Mouse (Mus musculus) stomach, embryonic 16.5 days (tissue): ENCODE measurements around the gene Kxd1. TPM values are rescaled to one million over a fixed set of nuclear protein-coding genes. Genes with fewer than 3 reads are reported as not detected.

Experiments used
- ATAC-seq: fragments of 200-750 bp; cut with Nextera tagmentation; 2 replicates; pipeline ENCODE4 v1.8.0; 2017; ENCODE audit warnings: moderate number of reproducible peaks, moderate TSS enrichment; ENCODE audit not compliant: insufficient read depth, low FRiP score
- H3K27ac ChIP-seq: fragments of 300-500 bp; sonication (generic); 2 replicates; pipeline ENCODE4 v1.5.1; 2014; ENCODE audit warnings: low read length
- H3K27me3 ChIP-seq: fragments of 300-500 bp; sonication (generic); 2 replicates; pipeline ENCODE4 v1.6.1; 2014; ENCODE audit warnings: low read length, control low read depth, mixed read lengths; ENCODE audit not compliant: control insufficient read depth, insufficient read depth
- H3K36me3 ChIP-seq: fragments of 300-500 bp; sonication (generic); 2 replicates; pipeline ENCODE4 v1.6.1; 2014; ENCODE audit warnings: low read length; ENCODE audit not compliant: control insufficient read depth, insufficient read depth
- H3K4me1 ChIP-seq: fragments of 300-500 bp; sonication (generic); 2 replicates; pipeline ENCODE4 v1.6.1; 2014; ENCODE audit warnings: low read length, control low read depth, mixed read lengths; ENCODE audit not compliant: control insufficient read depth, insufficient read depth
- H3K4me2 ChIP-seq: fragments of 300-500 bp; sonication (generic); 2 replicates; pipeline ENCODE4 v1.6.1; 2014; ENCODE audit warnings: low read depth, low read length, mixed read lengths
- H3K4me3 ChIP-seq: fragments of 300-500 bp; sonication (generic); replicated peaks from 2 replicates; pipeline ENCODE4 v1.5.1; 2014; ENCODE audit warnings: mild to moderate bottlenecking, low read length
- H3K9ac ChIP-seq: fragments of 300-500 bp; sonication (generic); 2 replicates; pipeline ENCODE4 v1.6.1; 2014; ENCODE audit warnings: low read length
- H3K9me3 ChIP-seq: fragments of 300-500 bp; sonication (generic); replicated peaks from 2 replicates; pipeline ENCODE4 v1.6.1; 2016; ENCODE audit warnings: low read length, control low read depth; ENCODE audit not compliant: control insufficient read depth
- WGBS: fragments of 180-500 bp; shearing (Covaris S2); extraction: QIAGEN DNeasy Blood & Tissue Kit; methylation state at CpG from one replicate; pipeline ENCODE4 v1.1.7; 2014; 5-methylcytosine and 5-hydroxymethylcytosine counted together
- polyA plus RNA-seq: library from polyadenylated mRNA; unstranded; fragments of >200 nt; fragmentation: Nextera tagmentation; extraction: Ambion mirVana; gene quantifications from 2 replicates; pipeline ENCODE4 v1.2.1, GENCODE M21; 2015

Gene Kxd1
- polyA plus RNA-seq, 1 experiment from 2014 or later: 53.9 TPM

DNA sequence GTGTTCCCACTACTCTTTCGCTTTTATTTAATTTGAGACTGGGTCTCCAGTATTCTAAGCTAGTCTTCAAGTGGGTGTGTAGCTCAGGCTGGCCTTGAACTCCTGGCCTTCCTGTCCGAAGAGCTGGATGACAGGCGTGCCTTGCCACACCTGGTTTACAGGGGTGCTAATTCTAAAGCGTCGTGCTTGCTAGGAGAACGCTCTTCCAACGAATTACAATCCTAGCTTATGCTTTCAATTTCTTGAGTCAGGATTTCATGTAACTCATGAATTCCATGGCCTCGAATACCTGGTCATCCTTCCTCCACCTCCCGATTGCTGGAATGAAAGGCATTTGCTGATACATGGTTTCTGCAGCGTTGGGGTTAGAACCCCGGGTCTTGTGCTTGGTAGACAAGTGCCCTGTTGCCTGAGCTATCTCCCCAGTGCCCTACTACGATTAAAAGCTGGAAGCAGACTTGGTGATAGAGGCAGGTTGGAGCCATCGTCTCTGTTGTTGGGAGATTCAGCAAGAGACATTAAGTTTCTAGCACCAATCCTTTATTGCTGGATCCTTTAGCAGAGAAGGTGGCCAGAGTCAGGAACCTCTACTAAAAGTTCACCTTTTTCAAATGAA is 534 bp upstream of the Kxd1 start:
- H3K4me2 ChIP-seq: peak overlapping the region; percentile 74
- H3K4me3 ChIP-seq: peak overlapping the region; percentile 93
- H3K9ac ChIP-seq: peak overlapping the region; percentile 98
- ATAC-seq: no peak
- H3K9me3 ChIP-seq: no peaks in the 10 kb centered on the region
- H3K27ac ChIP-seq: peak overlapping the region; percentile 86
- H3K4me1 ChIP-seq: peaks cover 19% of the 10 kb centered on the region
- 24% methylated on average over 13 of the region's 13 CpGs for WGBS
- peaks cover 23% of the 10 kb centered on the region; the same call in 1 of the 2 replicates for H3K36me3 ChIP-seq
- no peaks in the 10 kb centered on the region for H3K27me3 ChIP-seq

DNA sequence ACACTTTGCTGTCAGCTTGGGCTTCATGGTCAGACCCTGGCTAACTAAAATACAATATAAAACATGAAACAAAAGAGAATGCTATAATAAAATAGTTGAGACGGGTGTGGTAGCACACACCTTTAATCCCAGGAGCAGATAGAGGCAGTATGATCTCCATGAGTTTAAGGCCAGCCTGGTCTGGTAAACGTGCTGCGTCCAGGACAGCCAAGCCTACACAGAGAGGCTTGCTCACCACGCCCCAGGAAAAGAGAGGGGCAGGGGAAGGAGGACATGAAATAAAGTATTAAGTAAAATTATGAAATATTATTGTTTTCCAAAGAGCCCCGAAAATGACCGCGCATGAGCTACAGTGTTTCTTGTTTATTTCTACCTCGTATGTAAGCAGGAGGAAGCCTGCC is 645 bp downstream of the Kxd1 start:
- peak overlapping the region; percentile 78 for H3K4me2 ChIP-seq
- peaks cover 24% of the 10 kb centered on the region for H3K4me1 ChIP-seq
- WGBS: under 1% methylated on average over 8 of the region's 8 CpGs
- H3K27ac ChIP-seq: peak overlapping the region; percentile 78
- H3K9me3 ChIP-seq: no peaks in the 10 kb centered on the region
- H3K36me3 ChIP-seq: peaks cover 15% of the 10 kb centered on the region; the same call in 1 of the 2 replicates
- ATAC-seq: no peak
- no peaks in the 10 kb centered on the region for H3K27me3 ChIP-seq
- peak overlapping the region; percentile 93 for H3K4me3 ChIP-seq
- peak overlapping the region; percentile 98 for H3K9ac ChIP-seq

DNA sequence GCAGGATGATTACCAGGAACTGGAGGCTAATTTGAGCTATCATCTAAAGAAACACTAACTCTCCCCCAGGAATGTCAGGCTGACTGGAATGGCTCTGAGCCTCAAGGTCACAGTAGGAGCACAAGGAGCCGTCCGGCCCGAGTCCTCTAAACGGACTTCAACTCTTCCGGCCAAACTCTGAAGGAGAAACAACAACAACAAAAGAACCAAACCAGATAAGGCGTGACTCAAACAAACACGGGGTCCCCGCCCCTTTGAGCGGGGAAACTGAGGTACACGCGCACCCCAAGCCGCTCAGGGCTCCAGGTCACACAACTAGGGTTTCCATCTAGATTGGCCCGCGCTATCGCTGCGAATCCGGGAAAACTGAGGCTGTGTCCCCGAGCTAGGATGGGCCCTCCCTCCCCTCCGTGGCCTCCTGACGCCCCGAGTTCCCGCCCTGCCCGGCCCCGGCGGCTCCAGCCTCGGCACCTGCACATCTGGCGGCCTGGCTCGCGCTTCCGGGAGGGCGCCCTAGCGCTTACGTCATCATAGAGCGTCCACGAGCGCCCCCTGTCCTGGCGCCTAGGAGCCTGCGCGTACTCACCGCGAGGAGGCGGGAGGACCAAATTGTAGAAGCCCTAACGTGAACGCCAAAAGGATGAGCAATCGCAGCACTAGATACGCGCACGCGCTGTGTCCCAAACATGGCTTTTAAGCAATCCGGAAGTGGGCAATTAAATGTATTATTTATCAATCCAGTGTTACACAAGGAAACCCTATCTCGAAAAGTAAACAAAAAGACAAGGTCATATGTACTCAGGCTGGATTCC is 5.0 kb downstream of the Kxd1 start:
- peak; percentile 84 for ATAC-seq
- Histone ChIP-seq H3K4me3 (peak overlapping the region; percentile 86), H3K4me1 (peaks cover 14% of the 10 kb centered on the region), H3K9me3 (no peaks in the 10 kb centered on the region), H3K36me3 (no peaks in the 10 kb centered on the region), H3K9ac (peak overlapping the region; percentile 95), H3K27ac (peak overlapping the region; percentile 94), H3K27me3 (no peaks in the 10 kb centered on the region), H3K4me2 (peak overlapping the region; percentile 80)
- WGBS: under 1% methylated on average over 51 of the region's 51 CpGs

DNA sequence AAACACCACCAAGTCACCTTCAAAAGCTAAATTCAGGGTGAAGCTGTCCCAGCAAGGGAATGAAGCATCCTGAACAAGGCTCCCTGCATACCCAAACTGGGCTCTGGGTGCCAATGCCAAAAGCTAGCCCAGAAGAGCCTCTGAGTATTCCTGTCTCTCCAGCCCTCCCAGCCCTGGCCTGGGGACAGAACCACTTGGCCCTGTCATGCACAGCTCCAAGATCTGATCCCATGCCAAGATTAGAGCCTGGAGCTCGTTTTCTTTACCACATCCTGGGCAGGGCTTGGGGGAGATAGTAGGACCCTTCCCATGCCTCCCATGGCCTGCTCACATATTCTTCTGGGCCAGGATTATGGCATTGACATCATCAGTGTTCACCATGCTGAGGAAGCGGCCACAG is 8.2 kb downstream of the Kxd1 start:
- no peaks in the 10 kb centered on the region for H3K27me3 ChIP-seq
- 58% methylated on average over 2 of the region's 2 CpGs for WGBS
- H3K4me3 ChIP-seq: no peak overlapping the region
- no peak overlapping the region for H3K27ac ChIP-seq
- no peak overlapping the region for H3K4me2 ChIP-seq
- no peak for ATAC-seq
- no peaks in the 10 kb centered on the region for H3K36me3 ChIP-seq
- no peaks in the 10 kb centered on the region for H3K9me3 ChIP-seq
- no peak overlapping the region for H3K9ac ChIP-seq
- H3K4me1 ChIP-seq: peaks cover 11% of the 10 kb centered on the region; the same call in 1 of the 2 replicates

DNA sequence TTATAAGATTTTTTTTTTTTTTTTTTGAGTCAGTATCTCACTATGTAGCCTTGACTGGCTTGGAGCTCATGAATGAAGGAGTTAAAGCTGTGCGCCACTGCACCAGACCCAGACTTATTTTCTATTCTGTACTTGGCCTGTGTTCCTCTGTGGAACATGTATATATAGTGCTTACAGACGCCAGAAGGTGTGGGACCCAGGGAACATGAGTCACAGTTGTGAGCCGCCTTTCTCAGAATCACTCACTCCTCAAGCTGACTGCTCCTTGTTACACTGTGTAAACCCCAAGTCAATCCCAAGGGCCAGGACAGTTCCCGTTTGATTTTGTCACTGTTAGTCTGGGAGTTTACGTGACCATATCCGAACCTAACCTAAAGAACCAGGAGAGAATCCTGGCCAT is 8.7 kb downstream of the Kxd1 start:
- H3K4me1 ChIP-seq: peaks cover 11% of the 10 kb centered on the region; the same call in 1 of the 2 replicates
- no peak for ATAC-seq
- no peaks in the 10 kb centered on the region for H3K27me3 ChIP-seq
- H3K27ac ChIP-seq: no peak overlapping the region
- no peak overlapping the region for H3K9ac ChIP-seq
- no peak overlapping the region for H3K4me2 ChIP-seq
- no peaks in the 10 kb centered on the region for H3K9me3 ChIP-seq
- WGBS: 88% methylated on average over 6 of the region's 6 CpGs
- no peaks in the 10 kb centered on the region for H3K36me3 ChIP-seq
- H3K4me3 ChIP-seq: no peak overlapping the region

DNA sequence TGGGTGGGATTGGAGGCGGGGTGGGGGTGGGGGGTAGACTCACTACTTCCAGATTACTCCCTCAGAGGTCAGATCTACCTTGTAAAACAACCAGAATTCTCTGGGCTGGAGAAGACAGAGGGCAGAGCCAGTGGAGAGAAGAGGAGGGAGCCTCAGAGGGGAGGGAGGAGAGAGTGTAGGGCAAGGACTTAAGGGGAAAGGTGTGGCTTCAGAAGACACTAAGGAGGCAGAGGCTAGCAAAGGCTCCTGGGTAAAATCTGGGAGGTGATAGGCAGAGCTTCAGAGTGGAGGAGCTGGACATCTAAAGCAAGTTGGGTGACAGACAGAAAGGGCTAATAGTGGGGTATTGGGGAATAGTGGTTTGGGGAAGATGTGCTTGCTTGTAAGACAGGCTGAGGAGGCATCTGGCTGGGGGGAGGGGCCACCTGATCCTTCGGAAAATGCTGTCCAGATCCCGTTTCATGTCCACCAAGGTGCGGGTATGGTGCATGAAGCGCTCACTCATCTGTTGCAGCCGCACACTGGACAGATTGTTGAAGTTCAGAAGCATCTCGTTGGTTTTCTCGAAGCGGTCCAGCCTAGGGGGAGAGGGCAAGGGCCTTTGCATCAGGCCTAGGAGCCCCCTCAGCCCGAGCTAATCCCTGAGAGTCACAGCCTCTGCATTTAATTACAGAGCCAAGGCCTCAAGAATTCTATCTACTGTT is 9.7 kb downstream of the Kxd1 start:
- no peak overlapping the region for H3K4me2 ChIP-seq
- no peak overlapping the region for H3K4me3 ChIP-seq
- 79% methylated on average over 10 of the region's 10 CpGs for WGBS
- H3K27ac ChIP-seq: no peak overlapping the region
- no peaks in the 10 kb centered on the region for H3K36me3 ChIP-seq
- no peaks in the 10 kb centered on the region for H3K27me3 ChIP-seq
- no peaks in the 10 kb centered on the region for H3K9me3 ChIP-seq
- no peak overlapping the region for H3K9ac ChIP-seq
- ATAC-seq: no peak
- 0 out of 2 replicates have a peak, but pooled peaks cover 4% of the 10 kb centered on the region for H3K4me1 ChIP-seq

DNA sequence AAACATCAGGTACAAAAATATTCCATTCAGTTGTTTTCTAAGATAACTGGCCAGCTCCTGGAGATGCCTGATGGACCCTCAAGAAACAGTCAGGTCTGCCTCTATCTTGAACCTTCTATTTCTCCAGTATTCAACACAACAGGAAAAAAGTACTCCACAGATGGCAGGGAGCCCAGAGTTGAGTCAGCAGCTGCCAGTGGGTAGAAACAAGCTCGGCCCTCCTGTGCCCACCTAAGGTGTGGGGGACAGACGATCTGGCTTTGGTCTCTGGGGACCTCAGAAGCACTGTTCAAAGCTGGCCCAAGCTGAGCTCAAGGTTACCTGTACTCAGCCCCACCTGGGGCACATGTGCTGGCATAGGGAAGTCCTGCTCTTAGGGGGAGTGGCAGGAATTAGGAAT is 14.3 kb downstream of the Kxd1 start:
- H3K36me3 ChIP-seq: peaks cover 4% of the 10 kb centered on the region; the same call in 1 of the 2 replicates
- H3K27me3 ChIP-seq: no peaks in the 10 kb centered on the region
- no peaks in the 10 kb centered on the region for H3K9me3 ChIP-seq
- peaks cover 9% of the 10 kb centered on the region for H3K4me1 ChIP-seq
- no peak overlapping the region for H3K9ac ChIP-seq
- H3K4me3 ChIP-seq: no peak overlapping the region
- no peak overlapping the region for H3K27ac ChIP-seq
- H3K4me2 ChIP-seq: no peak overlapping the region
- ATAC-seq: no peak
- 55% methylated on average over 2 of the region's 2 CpGs for WGBS

DNA sequence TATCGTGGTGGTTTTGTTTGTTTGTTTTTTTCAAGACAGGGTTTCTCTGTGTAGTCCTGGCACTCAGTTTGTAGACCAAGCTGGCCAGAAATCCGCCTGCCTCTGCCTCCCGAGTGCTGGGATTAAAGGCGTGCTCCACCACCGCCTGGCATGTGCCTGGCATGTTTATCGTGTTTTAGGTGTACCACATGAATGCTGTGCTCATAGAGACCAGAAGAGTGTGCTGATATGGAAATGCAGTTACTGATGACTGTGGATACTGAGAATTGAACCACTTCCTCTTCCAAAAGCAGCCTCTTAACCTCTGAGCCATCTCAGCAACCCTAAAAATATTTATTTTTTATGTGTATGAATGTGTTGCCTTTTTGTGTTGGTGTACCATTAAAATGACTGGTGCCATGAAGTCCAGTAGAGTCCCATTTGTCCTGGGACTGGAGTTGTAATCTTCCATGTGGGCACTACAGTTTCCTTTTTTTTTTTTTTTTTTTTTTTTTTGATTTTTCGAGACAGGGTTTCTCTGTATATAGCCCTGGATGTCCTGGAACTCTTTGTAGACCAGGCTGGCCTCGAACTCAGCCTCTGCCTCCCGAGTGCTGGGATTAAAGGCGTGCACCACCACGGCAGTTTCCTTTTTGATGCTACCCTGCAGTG is 15.4 kb downstream of the Kxd1 start:
- Histone ChIP-seq H3K27me3 (no peaks in the 10 kb centered on the region), H3K36me3 (peaks cover 12% of the 10 kb centered on the region; the same call in 1 of the 2 replicates), H3K27ac (no peak overlapping the region), H3K4me1 (peaks cover 14% of the 10 kb centered on the region), H3K4me2 (no peak overlapping the region), H3K9ac (no peak overlapping the region), H3K9me3 (no peaks in the 10 kb centered on the region), H3K4me3 (no peak overlapping the region)
- ATAC-seq: no peak
- 91% methylated on average over 11 of the region's 11 CpGs for WGBS
